Mouse (Mus musculus) adipose tissue, adult 10 weeks (tissue): ENCODE results near the gene Fam216a. TPM values are rescaled to one million over a fixed set of nuclear protein-coding genes. Genes with fewer than 3 reads are reported as not detected.

ENCODE experiments used
- polyA plus RNA-seq: library from polyadenylated mRNA; stranded (reverse); fragments of 350-450 nt; fragmentation: Illumina TruSeq; extraction: RNeasy Lipid Tissue Mini Kit (QIAGEN cat#74804); gene quantifications from one replicate; pipeline ENCODE4 v1.2.3, GENCODE M21; 2014; ENCODE audit warnings: low read depth, low replicate concordance

Fam216a gene
- polyA plus RNA-seq: 20.8 TPM

GRCm38 (mm10) chr5:122372192-122372769 lies at the start of gene Fam216a:
TSS of gene Fam216a (minus strand) at chr5:122372364.

GRCm38 (mm10) chr5:122421271-122422068 lies 49.3 kb upstream of the Fam216a start, which contains the start of gene Anapc7:
TSS of gene Anapc7 (plus strand) at chr5:122421693.

GRCm38 (mm10) chr5:122391786-122392180 lies 19.6 kb upstream of the Fam216a start, which contains the start of gene Arpc3:
TSS of gene Arpc3 (plus strand) at chr5:122391878.

GRCm38 (mm10) chr5:122371591-122372191 lies 473 bp downstream of the Fam216a start, which contains the start of gene Gpn3:
TSS of gene Gpn3 (plus strand) at chr5:122371876.

GRCm38 (mm10) chr5:122353807-122354491 lies 18.2 kb downstream of the Fam216a start, which contains the start of the genes Rad9b and Vps29:
TSS of gene Rad9b (minus strand) at chr5:122354233.
TSS of gene Vps29 (plus strand) at chr5:122354369.

Other genes with a start within 250 kb of the Fam216a start
- gene Ccdc63, start 231.5 kb downstream of the Fam216a start, polyA plus RNA-seq: 4.3 TPM
- 178 TPM for gene Ppp1cc, start 214.1 kb downstream of the Fam216a start, polyA plus RNA-seq
- 22.2 TPM for gene Hvcn1, start 165.6 kb downstream of the Fam216a start, polyA plus RNA-seq
- gene Tctn1, start 107.9 kb downstream of the Fam216a start, polyA plus RNA-seq: 22.8 TPM
- 12.8 TPM for gene Pptc7, start 88.0 kb downstream of the Fam216a start, polyA plus RNA-seq
- gene Rad9b, start 18.1 kb downstream of the Fam216a start, polyA plus RNA-seq: 15.9 TPM
- gene Vps29, start 18.0 kb downstream of the Fam216a start, polyA plus RNA-seq: 100 TPM
- 21.3 TPM for gene Gpn3, start 488 bp downstream of the Fam216a start, polyA plus RNA-seq
- gene Arpc3, start 19.5 kb upstream of the Fam216a start, polyA plus RNA-seq: 274 TPM
- 30.9 TPM for gene Anapc7, start 49.3 kb upstream of the Fam216a start, polyA plus RNA-seq
- gene Atp2a2, start 129.9 kb upstream of the Fam216a start, polyA plus RNA-seq: 149 TPM
- gene Ift81, start 242.2 kb upstream of the Fam216a start, polyA plus RNA-seq: 17.1 TPM